Mouse (Mus musculus): ENCODE measurements at regions not wholly inside any gene's neighbourhood (a gene's known extent, or its start where the extent isn't known, plus 50 kb on each side); places are given as distances from the start of the nearest gene placed in this dataset.

GRCm38 (mm10) chr12:38962302-38962701 lies 183.1 kb downstream of the Etv1 start:
- TF ChIP-seq POLR2A (IDR thresholded peaks at IDR 0.05; ENCODE audit: extremely low read depth, insufficient read depth, low read length) (no peak), CTCF (IDR thresholded peaks at IDR 0.05; ENCODE audit: extremely low read depth, insufficient read depth, low read length) (no peak)

Measured in cortical plate, adult 2 months (tissue).